Mouse (Mus musculus) brown adipose tissue, adult 24 weeks (tissue): ENCODE data around the gene Phrf1. TPM values are rescaled to one million over a fixed set of nuclear protein-coding genes. Genes with fewer than 3 reads are reported as not detected.

Experiments
- H3K27ac ChIP-seq: fragments of 200-500 bp; replicated peaks from 2 replicates; pipeline ENCODE4 v1.5.1; 2012; ENCODE audit warnings: low read depth, mild to moderate bottlenecking, low read length
- H3K4me1 ChIP-seq: fragments of 200-500 bp; 2 replicates; pipeline ENCODE4 v1.6.1; 2012; ENCODE audit warnings: low read length, mixed read lengths; ENCODE audit not compliant: control insufficient read depth, insufficient read depth, insufficient read length
- H3K4me3 ChIP-seq: fragments of 200-500 bp; 2 replicates; pipeline ENCODE4 v1.5.1; 2012; ENCODE audit warnings: low read depth, mild to moderate bottlenecking, low read length, moderate library complexity; ENCODE audit not compliant: insufficient read depth
- polyA plus RNA-seq: library from polyadenylated mRNA; stranded (reverse); fragments of >200 nt; gene quantifications from 2 replicates; pipeline ENCODE4 v1.2.4, GENCODE M21; 2012; ENCODE audit not compliant: missing spikeins, insufficient read depth, insufficient read length

The Phrf1 gene
- 17.0 and 22.5 TPM in 2 replicates for polyA plus RNA-seq

- Histone ChIP-seq H3K27ac (peak within 1 kb of the TSS; percentile 97), H3K4me3 (peak within 1 kb of the TSS; percentile 83), H3K4me1 (peaks cover 9% of the 10 kb centered on the region)
Observed at GRCm38 (mm10) chr7:141228279-141229067, at the start of gene Phrf1. Phrf1 (plus strand) TSS chr7:141228784.

GRCm38 (mm10) chr7:141188194-141188593 lies 40.4 kb upstream of the Phrf1 start:
- Histone ChIP-seq H3K4me1 (peaks cover 14% of the 10 kb centered on the region), H3K27ac (no peak overlapping the region), H3K4me3 (no peak overlapping the region)

- no peak overlapping the region for H3K4me3 ChIP-seq
- no peak overlapping the region for H3K27ac ChIP-seq
- peaks cover 14% of the 10 kb centered on the region for H3K4me1 ChIP-seq
Observed at GRCm38 (mm10) chr7:141188733-141189132, 39.9 kb upstream of the Phrf1 start.

DNA sequence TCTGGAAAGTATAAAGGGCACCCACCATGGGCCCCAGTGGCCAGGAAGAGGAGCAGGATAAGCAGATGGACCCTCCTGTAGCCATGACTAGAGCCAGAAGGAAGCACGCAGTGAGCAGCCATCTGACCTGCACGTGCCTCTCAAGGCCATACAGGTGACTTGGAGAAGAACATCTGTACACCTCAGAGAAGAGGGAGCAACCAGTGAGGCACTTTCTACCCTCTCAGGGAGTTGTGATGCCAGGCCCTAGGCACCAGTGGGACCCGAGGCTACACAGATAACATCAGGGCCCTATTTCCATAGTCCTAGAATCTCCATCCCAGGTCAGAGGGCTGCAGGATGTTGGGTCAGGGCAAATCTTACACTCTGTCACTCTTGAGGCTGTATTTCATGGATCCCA lies 38.4 kb upstream of the Phrf1 start:
- Histone ChIP-seq H3K4me3 (no peak overlapping the region), H3K27ac (no peak overlapping the region), H3K4me1 (peaks cover 17% of the 10 kb centered on the region)

- H3K4me3 ChIP-seq = 0 out of 2 replicates have a peak overlapping the region, but pooled peaks have one; percentile 4
- peaks cover 17% of the 10 kb centered on the region for H3K4me1 ChIP-seq
- H3K27ac ChIP-seq = peak overlapping the region; percentile 15
Observed at GRCm38 (mm10) chr7:141191036-141191435, 37.5 kb upstream of the Phrf1 start.

DNA sequence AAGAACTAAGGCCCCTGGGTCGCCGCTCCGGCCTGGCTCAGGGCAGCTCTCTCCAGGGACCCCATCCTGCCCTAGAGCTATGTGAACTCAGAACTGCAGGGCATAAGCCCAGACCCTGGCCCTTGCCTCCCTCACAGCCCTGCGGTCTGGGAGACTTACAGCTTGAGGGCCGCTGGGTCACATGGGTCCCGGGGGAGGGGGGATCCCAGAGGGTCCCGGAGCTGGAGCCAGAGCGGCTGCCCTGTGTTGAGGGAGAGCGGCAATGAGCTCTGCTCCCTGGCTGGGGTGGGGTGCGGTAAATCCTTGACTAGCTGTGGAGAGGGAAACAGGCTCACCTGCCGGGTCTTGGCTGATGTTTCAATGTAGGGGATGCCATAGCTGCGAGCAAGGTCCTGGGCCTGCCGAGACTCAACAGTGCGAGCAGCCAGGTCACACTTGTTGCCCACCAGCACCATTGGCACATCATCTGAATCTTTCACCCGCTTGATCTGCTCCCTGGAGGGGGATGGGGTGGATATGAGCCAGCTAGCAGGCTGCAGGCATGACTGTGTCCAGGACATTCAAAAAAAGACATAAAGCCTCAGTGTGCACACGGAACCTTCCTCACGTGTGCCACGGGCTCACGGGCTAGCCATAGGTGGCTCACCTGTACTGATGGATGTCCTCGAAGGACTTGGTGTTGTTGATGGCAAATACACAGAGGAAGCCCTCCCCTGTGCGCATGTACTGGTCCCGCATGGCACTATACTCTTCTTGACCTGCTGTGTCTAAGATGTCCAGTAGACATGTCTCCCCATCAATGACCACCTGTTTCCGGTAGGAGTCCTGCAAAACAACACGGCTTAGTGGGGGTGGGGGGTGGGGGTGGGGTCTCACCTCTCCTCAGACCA lies 36.5 kb upstream of the Phrf1 start:
- Histone ChIP-seq H3K4me3 (no peak overlapping the region; the same call in 1 of the 2 replicates), H3K4me1 (peaks cover 17% of the 10 kb centered on the region), H3K27ac (no peak overlapping the region)

- Histone ChIP-seq H3K27ac (peak overlapping the region; percentile 46), H3K4me1 (peaks cover 17% of the 10 kb centered on the region), H3K4me3 (peak overlapping the region; percentile 99)
Observed at GRCm38 (mm10) chr7:141192776-141193347, 35.7 kb upstream of the Phrf1 start.

GRCm38 (mm10) chr7:141193348-141193856 lies 35.2 kb upstream of the Phrf1 start:
- H3K4me3 ChIP-seq = peak overlapping the region; percentile 99
- peaks cover 17% of the 10 kb centered on the region for H3K4me1 ChIP-seq
- H3K27ac ChIP-seq = peak overlapping the region; percentile 46

DNA sequence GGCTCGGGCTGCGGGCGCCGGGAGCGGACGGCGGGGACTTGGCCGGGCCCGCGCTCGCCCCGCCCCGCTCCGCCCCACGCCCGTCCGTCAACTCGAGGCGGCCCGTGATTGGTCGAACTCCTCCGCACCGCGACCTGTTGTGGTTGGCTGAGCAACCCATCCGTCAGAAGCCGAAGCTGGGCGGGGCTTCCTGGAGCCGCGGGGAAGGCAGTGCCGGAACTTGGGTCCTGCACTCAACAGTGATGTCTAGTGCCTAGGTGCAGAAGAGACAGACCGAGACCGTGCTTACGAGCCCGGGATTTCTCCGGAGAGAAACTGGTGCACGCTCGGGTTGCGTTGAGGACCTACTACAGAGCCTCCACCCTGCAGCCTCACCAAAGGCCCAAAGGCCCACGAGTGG lies 34.6 kb upstream of the Phrf1 start, which contains the start of the genes Hras and Lrrc56:
Hras (minus strand) TSS at position 58 of the 400 bp plus-strand sequence.
Lrrc56 (plus strand) TSS at position 210 of the 400 bp plus-strand sequence.
- H3K27ac ChIP-seq = peak within 1 kb of the TSS; percentile 46
- peak within 1 kb of the TSS; percentile 99 for H3K4me3 ChIP-seq
- peaks cover 17% of the 10 kb centered on the region for H3K4me1 ChIP-seq

GRCm38 (mm10) chr7:141194409-141194808 lies 34.2 kb upstream of the Phrf1 start:
- H3K4me1 ChIP-seq = peaks cover 17% of the 10 kb centered on the region
- H3K27ac ChIP-seq = peak overlapping the region; percentile 2; the same call in 1 of the 2 replicates
- peak overlapping the region; percentile 69 for H3K4me3 ChIP-seq

GRCm38 (mm10) chr7:141194830-141195229 lies 33.8 kb upstream of the Phrf1 start:
- Histone ChIP-seq H3K4me3 (peak overlapping the region; percentile 69), H3K27ac (no peak overlapping the region), H3K4me1 (peaks cover 17% of the 10 kb centered on the region)

GRCm38 (mm10) chr7:141195754-141196153 lies 32.8 kb upstream of the Phrf1 start:
- H3K27ac ChIP-seq = no peak overlapping the region
- peaks cover 17% of the 10 kb centered on the region for H3K4me1 ChIP-seq
- no peak overlapping the region for H3K4me3 ChIP-seq

DNA sequence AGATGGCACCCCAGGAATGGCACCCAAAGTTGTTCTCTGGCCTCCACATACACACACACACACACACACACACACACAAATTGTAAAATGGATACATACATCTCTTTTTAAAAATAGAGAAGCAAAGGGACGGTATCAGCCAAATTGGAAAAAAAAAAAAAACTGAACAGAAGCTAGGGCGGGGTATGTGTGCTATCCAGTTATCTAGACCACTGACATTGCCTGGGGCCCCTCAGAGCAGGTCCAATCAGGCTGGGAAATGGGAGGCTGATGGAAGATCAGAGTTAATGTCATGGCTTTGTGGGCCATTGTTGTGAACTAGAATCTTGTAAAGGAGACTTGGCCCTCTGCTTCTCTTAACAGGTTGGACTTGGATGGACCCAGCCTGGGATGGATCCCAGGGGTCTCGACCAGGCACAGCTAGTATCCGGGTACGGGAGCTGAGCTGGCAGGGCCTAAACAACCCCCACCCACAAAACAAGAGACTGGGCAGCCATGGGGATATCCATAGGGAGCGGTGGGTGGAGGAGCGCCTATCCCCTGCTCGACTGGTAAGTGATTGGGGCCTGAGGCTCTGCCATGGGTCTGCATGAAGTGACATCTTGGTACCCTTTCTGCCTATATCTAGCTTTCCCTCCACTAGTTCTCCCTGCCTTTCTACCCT lies 31.8 kb upstream of the Phrf1 start:
- Histone ChIP-seq H3K4me1 (peaks cover 13% of the 10 kb centered on the region), H3K27ac (no peak overlapping the region), H3K4me3 (no peak overlapping the region)

GRCm38 (mm10) chr7:141198121-141198520 lies 30.5 kb upstream of the Phrf1 start:
- Histone ChIP-seq H3K27ac (no peak overlapping the region), H3K4me1 (peaks cover 3% of the 10 kb centered on the region; the same call in 1 of the 2 replicates), H3K4me3 (no peak overlapping the region)
